Mouse (Mus musculus) thymus, postnatal 0 days (tissue): ENCODE results near the gene Atp4b. TPM values are rescaled to one million over a fixed set of nuclear protein-coding genes. Genes with fewer than 3 reads are reported as not detected.

Experiments
- DNase-seq: peaks from one replicate; pipeline ENCODE4 v3.0.0-alpha.2; 2015; ENCODE audit warnings: low spot score
- polyA plus RNA-seq: library from polyadenylated mRNA; unstranded; fragments of >200 nt; fragmentation: Nextera tagmentation; extraction: Ambion mirVana; gene quantifications from 2 replicates; pipeline ENCODE4 v1.2.1, GENCODE M21; 2015

Gene Atp4b
- 0.41 and 0.42 TPM in 2 replicates for polyA plus RNA-seq

- no peak for DNase-seq
Observed at GRCm38 (mm10) chr8:13396725-13397124, at the start of gene Atp4b. Gene Atp4b (minus strand): TSS chr8:13396825.

- no peak for DNase-seq
Observed at GRCm38 (mm10) chr8:13442152-13442551, 45.5 kb upstream of the Atp4b start.

GRCm38 (mm10) chr8:13437531-13437930 is 40.9 kb upstream of the Atp4b start:
- DNase-seq = no peak

GRCm38 (mm10) chr8:13436052-13436451 is 39.4 kb upstream of the Atp4b start:
- DNase-seq = no peak

GRCm38 (mm10) chr8:13434889-13435288 is 38.3 kb upstream of the Atp4b start, which contains the start of gene Tmem255b:
Gene Tmem255b (plus strand): TSS chr8:13435189.
- no peak for DNase-seq

- DNase-seq = no peak
Observed at GRCm38 (mm10) chr8:13433130-13433529, 36.5 kb upstream of the Atp4b start.

- DNase-seq = no peak
Observed at GRCm38 (mm10) chr8:13430866-13431265, 34.2 kb upstream of the Atp4b start.

- no peak for DNase-seq
Observed at GRCm38 (mm10) chr8:13430412-13430811, 33.8 kb upstream of the Atp4b start.

GRCm38 (mm10) chr8:13428156-13428555 is 31.5 kb upstream of the Atp4b start:
- DNase-seq = peak; percentile 87

- DNase-seq = no peak
Observed at GRCm38 (mm10) chr8:13427351-13427750, 30.7 kb upstream of the Atp4b start.

- no peak for DNase-seq
Observed at GRCm38 (mm10) chr8:13420970-13421369, 24.3 kb upstream of the Atp4b start.

GRCm38 (mm10) chr8:13419111-13419639 is 22.6 kb upstream of the Atp4b start:
- DNase-seq = no peak

GRCm38 (mm10) chr8:13415879-13416278 is 19.3 kb upstream of the Atp4b start:
- no peak for DNase-seq

GRCm38 (mm10) chr8:13413823-13414390 is 17.3 kb upstream of the Atp4b start:
- no peak for DNase-seq

GRCm38 (mm10) chr8:13412891-13413558 is 16.4 kb upstream of the Atp4b start:
- peak; percentile 66 for DNase-seq

- DNase-seq = peak; percentile 74
Observed at GRCm38 (mm10) chr8:13411597-13411996, 15.0 kb upstream of the Atp4b start.

GRCm38 (mm10) chr8:13406011-13406410 is 9.4 kb upstream of the Atp4b start:
- no peak for DNase-seq

GRCm38 (mm10) chr8:13404666-13405131 is 8.1 kb upstream of the Atp4b start, which contains the start of gene Grk1:
Gene Grk1 (plus strand): TSS chr8:13405081.
- DNase-seq = no peak

- DNase-seq = no peak
Observed at GRCm38 (mm10) chr8:13403517-13403916, 6.9 kb upstream of the Atp4b start.

GRCm38 (mm10) chr8:13393869-13394268 is 2.8 kb downstream of the Atp4b start:
- DNase-seq = no peak

GRCm38 (mm10) chr8:13388744-13389143 is 7.9 kb downstream of the Atp4b start:
- no peak for DNase-seq

- DNase-seq = no peak
Observed at GRCm38 (mm10) chr8:13387728-13388127, 8.9 kb downstream of the Atp4b start.

- DNase-seq = no peak
Observed at GRCm38 (mm10) chr8:13386366-13386765, 10.3 kb downstream of the Atp4b start.
